In genomic region chr13:94518176-94518575, GRCm38 (mm10) we compare ENCODE assay signal across 17 mouse cellular contexts.
"Had no signal": no experiment of that assay in that cellular context is flagged by ENCODE, and none has a peak within 500 bp of the region (broad histone marks: within the 10 kb centered on the region; RNA-seq: fewer than 3 reads in every experiment).

No protein-coding gene starts in this region.

- H3K27me3 ChIP-seq: midbrain, embryonic 13.5 days; neural tube, embryonic 13.5 days; neural tube, embryonic 15.5 days had no signal

- DNase-seq: lung, adult 18-20 months; lung, embryonic 14.5 days; lung, postnatal 10 days; lung, postnatal 4 days; retina, postnatal 1 day; right cerebral cortex, adult 18-20 months; right cerebral cortex, postnatal 25 days; right cerebral cortex, postnatal 4 days; spleen, adult 18-20 months; thymus, adult 18-20 months; thymus, postnatal 14 days; thymus, postnatal 36 days had no signal

- H3K4me3 ChIP-seq: midbrain, embryonic 10.5 days; midbrain, embryonic 13.5 days; myocyte; neural tube, embryonic 13.5 days; neural tube, embryonic 15.5 days had no signal

- H3K9ac ChIP-seq: lung, embryonic 14.5 days; midbrain, embryonic 13.5 days; neural tube, embryonic 13.5 days; neural tube, embryonic 15.5 days had no signal

- H3K27ac ChIP-seq: midbrain, embryonic 10.5 days; midbrain, embryonic 13.5 days; neural tube, embryonic 13.5 days; neural tube, embryonic 15.5 days had no signal

- H3K4me1 ChIP-seq: midbrain, embryonic 10.5 days; midbrain, embryonic 13.5 days; neural tube, embryonic 13.5 days; neural tube, embryonic 15.5 days had no signal

- H3K36me3 ChIP-seq: midbrain, embryonic 13.5 days; neural tube, embryonic 13.5 days had no signal
